Mouse (Mus musculus): ENCODE results near the gene Pde3b. TPM values are rescaled to one million over a fixed set of nuclear protein-coding genes. Genes with fewer than 3 reads are reported as not detected.
A peak's percentile ranks its signal among the peaks of the same experiment; 100 is the strongest.
"Not testable (repeated sequence)": the region's sequence is repeated elsewhere in the genome, so short reads cannot be mapped to it uniquely, and the experiment has no call there.

The Pde3b gene
- 3.6 and 4.6 TPM in 2 replicates for polyA plus RNA-seq (2015; fragmentation: Nextera tagmentation; extraction: Ambion mirVana)

DNA sequence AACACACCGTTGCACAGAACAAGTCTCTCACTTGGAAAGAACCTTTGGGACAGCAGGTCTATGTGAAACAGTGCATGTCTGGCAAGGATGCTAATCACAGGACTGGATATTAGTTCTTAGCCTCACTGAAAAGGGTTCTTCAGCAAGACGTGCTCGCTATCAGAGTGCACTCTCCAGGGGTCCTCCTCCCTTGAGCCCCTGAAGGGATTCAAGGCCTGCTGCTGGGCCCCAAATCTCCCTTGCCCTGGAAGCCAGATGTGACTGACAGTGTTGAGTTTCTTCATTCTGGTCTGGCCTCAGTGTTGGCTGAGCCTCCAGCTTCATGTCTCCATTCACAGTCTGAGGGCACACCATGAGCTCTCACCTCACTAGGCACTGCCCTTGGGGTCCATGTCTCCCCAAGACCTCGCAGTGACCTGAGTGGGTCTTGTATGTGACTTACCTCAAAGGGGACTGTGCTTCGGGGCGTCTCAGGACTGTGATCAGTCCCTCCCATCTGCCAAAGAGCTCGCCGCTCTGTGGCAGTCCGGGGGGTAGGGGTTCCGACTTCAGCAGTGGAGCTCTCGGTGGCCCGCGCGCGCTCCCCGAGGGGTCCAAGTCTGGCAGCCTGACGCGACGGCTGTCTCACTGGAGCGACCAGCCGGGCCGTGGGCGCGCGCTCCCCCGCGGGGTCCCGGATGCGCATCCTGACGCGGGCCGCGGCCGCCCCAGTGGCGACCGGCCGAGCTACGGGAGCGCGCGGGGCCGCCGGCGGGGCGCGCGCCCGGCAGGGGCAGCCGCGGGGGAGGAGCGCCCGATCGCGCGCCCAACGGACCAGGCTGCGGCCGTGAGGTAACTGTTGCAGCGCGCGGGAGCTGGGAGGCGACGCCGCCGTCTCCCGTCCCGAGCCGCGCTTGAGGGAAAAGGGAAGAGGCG lies at the start of gene Pde3b:
Gene Pde3b, plus strand, starts transcription at position 861 of the 915 bp plus-strand sequence.
- H3K9me3 ChIP-seq (replicated peaks) = no peaks in the 10 kb centered on the region
- H3K4me2 ChIP-seq = peak within 1 kb of the TSS; percentile 94
- WGBS = 4% methylated on average over 59 of the region's 70 CpGs
- no peaks in the 10 kb centered on the region for H3K27me3 ChIP-seq
- peaks cover 11% of the 10 kb centered on the region; the same call in 1 of the 2 replicates for H3K4me1 ChIP-seq (replicated peaks)
- peak; percentile 87 for ATAC-seq (replicated peaks; ENCODE audit: insufficient number of reproducible peaks, insufficient read depth, low FRiP score, low read depth)
- peak within 1 kb of the TSS; percentile 91 for H3K9ac ChIP-seq
- no peaks in the 10 kb centered on the region for H3K36me3 ChIP-seq
- H3K27ac ChIP-seq = peak within 1 kb of the TSS; percentile 87
- peak within 1 kb of the TSS; percentile 92 for H3K4me3 ChIP-seq

DNA sequence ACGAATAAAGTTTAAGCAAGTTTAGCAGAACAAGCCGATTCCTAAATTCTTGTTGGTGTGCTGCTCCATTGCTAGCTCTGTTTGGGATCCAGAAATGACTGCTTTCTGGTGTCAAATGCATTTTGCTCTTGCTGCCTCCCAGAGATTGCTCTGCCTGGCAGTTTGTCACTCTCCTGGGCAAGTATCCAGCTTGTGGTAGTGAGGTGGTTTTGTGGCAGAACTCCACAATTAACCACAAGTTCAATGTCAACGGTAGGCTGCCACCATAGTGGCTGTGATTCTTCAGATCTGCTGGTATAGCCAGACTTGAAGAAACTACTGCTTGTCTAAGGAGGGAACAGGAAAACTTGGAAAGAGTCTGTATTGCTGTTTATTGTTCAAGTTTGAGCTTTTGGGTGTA lies 13.0 kb upstream of the Pde3b start:
- 83% methylated on average over 3 of the region's 3 CpGs for WGBS
- Histone ChIP-seq H3K4me1 (replicated peaks) (no peaks in the 10 kb centered on the region), H3K9me3 (replicated peaks) (no peaks in the 10 kb centered on the region), H3K36me3 (no peaks in the 10 kb centered on the region), H3K4me2 (no peak overlapping the region), H3K27me3 (no peaks in the 10 kb centered on the region), H3K9ac (no peak overlapping the region), H3K4me3 (no peak overlapping the region), H3K27ac (no peak overlapping the region)
- no peak for ATAC-seq (replicated peaks; ENCODE audit: insufficient number of reproducible peaks, insufficient read depth, low FRiP score, low read depth)

DNA sequence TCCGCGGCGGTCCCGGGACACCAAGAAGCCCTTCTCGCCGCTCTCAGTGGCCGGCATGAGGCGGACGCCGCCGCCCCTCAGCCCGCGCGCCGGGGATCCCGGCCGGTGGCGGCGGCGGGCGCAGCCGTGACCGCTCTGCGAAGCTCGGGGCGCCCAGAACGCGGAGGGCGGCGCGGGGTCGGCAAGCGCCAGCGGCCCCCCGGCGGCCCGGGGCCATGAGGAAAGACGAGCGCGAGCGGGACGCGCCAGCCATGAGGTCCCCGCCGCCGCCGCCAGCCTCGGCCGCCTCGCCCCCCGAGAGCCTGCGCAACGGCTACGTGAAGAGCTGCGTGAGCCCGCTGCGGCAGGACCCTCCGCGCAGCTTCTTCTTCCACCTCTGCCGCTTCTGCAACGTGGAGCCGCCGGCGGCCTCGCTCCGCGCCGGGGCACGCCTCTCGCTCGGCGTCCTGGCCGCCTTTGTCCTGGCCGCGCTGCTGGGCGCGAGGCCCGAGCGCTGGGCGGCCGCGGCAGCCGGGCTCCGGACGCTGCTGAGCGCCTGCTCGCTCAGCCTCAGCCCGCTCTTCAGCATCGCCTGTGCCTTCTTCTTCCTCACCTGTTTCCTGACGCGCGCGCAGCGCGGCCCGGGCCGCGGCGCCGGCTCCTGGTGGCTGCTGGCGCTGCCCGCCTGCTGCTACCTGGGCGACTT lies 397 bp downstream of the Pde3b start:
- under 1% methylated on average over 79 of the region's 103 CpGs for WGBS
- Histone ChIP-seq H3K36me3 (no peaks in the 10 kb centered on the region), H3K4me1 (replicated peaks) (peaks cover 11% of the 10 kb centered on the region; the same call in 1 of the 2 replicates), H3K4me3 (peak overlapping the region; percentile 92), H3K9me3 (replicated peaks) (no peaks in the 10 kb centered on the region), H3K27me3 (no peaks in the 10 kb centered on the region), H3K27ac (peak overlapping the region; percentile 87), H3K4me2 (peak overlapping the region; percentile 94), H3K9ac (peak overlapping the region; percentile 91)
- peak; percentile 68 for ATAC-seq (replicated peaks; ENCODE audit: insufficient number of reproducible peaks, insufficient read depth, low FRiP score, low read depth)

DNA sequence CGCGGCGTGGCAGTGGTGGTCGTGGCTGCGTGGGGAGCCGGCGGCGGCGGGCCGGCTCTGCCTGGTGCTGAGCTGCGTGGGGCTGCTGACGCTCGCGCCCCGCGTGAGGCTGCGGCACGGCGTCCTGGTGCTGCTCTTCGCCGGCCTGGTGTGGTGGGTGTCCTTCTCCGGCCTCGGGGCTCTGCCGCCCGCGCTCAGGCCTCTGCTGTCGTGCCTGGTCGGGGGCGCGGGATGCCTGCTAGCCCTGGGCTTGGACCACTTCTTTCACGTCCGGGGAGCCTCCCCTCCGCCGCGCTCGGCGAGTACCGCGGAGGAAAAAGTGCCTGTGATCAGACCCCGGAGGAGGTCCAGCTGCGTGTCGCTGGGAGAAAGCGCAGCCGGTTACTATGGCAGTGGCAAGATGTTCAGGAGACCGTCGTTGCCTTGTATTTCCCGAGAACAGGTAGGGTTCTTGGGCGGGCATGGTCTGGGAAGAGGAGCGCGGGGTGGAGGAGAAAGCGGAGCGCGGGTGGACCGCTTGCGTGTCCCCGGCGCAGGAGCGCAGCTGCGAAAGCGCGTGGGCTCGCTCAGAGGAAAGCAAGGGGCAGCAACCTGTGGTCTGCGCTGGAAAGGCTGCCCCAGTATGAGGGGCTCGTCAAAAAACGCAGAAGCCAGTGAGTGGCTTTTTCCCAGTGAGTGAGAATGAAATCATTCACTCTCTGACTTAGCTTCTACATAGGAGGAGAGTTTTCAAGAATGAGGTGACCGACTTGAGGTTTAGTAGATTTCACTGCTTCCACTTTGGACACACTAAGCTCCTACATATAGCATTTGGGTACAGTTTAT lies 1.2 kb downstream of the Pde3b start:
- Histone ChIP-seq H3K4me1 (replicated peaks) (peaks cover 11% of the 10 kb centered on the region; the same call in 1 of the 2 replicates), H3K36me3 (no peaks in the 10 kb centered on the region), H3K4me3 (peak overlapping the region; percentile 92), H3K9me3 (replicated peaks) (no peaks in the 10 kb centered on the region), H3K27me3 (no peaks in the 10 kb centered on the region), H3K9ac (peak overlapping the region; percentile 91), H3K27ac (peak overlapping the region; percentile 87), H3K4me2 (peak overlapping the region; percentile 94)
- ATAC-seq (replicated peaks; ENCODE audit: insufficient number of reproducible peaks, insufficient read depth, low FRiP score, low read depth) = peak; percentile 41
- WGBS = under 1% methylated on average over 45 of the region's 66 CpGs

DNA sequence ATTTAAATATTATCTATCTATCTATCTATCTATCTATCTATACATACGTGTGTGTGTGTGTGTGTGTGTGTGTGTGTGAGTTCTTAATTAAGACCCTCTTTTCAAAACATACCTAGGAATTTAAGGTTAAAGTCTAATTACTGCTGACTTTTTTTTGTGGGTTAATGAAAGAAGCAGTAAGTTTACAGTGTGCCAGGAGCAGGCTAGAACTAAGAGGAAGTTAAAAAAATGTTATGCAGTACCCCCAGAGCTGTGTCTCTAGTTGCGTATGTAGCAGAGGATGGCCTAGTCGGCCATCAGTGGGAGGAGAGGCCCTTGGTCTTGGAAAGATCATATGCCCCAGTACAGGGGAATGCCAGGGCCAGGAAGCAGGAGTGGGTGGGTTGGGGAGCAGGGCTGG lies 4.2 kb downstream of the Pde3b start:
- H3K4me1 ChIP-seq (replicated peaks); H3K27me3 ChIP-seq; H3K36me3 ChIP-seq; H3K4me3 ChIP-seq; H3K9ac ChIP-seq; ATAC-seq (replicated peaks; ENCODE audit: insufficient number of reproducible peaks, insufficient read depth, low FRiP score, low read depth); H3K4me2 ChIP-seq; H3K27ac ChIP-seq; H3K9me3 ChIP-seq (replicated peaks): not testable (repeated sequence)
- whole genome bisulfite sequencing = 67% methylated on average over 3 of the region's 3 CpGs

DNA sequence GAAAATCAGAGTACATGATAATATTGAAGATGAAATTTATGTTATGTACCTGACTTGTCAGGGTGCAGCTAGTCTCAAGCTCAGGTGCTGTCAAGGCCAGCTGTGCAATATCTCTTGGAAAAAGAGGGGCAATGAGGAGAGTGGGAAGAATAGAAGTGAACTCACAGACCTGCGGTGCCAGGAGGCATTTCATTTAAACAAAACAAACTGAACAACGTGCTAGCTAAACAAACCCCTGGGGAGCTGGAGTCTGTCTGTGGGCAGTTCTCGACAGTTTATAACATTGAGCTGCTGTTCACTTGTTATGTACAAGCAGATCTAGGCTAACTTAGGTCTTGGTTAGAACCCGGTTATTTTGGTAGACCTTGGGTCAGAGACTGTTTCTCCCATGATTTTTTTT lies 5.8 kb downstream of the Pde3b start:
- ATAC-seq (replicated peaks; ENCODE audit: insufficient number of reproducible peaks, insufficient read depth, low FRiP score, low read depth) = no peak
- no peak overlapping the region for H3K9ac ChIP-seq
- H3K9me3 ChIP-seq (replicated peaks) = no peaks in the 10 kb centered on the region
- no peak overlapping the region for H3K4me3 ChIP-seq
- 46% methylated on average over 4 of the region's 4 CpGs for WGBS
- H3K4me2 ChIP-seq = no peak overlapping the region
- no peaks in the 10 kb centered on the region for H3K27me3 ChIP-seq
- H3K36me3 ChIP-seq = no peaks in the 10 kb centered on the region
- H3K27ac ChIP-seq = no peak overlapping the region
- H3K4me1 ChIP-seq (replicated peaks) = peaks cover 5% of the 10 kb centered on the region; the same call in 1 of the 2 replicates

DNA sequence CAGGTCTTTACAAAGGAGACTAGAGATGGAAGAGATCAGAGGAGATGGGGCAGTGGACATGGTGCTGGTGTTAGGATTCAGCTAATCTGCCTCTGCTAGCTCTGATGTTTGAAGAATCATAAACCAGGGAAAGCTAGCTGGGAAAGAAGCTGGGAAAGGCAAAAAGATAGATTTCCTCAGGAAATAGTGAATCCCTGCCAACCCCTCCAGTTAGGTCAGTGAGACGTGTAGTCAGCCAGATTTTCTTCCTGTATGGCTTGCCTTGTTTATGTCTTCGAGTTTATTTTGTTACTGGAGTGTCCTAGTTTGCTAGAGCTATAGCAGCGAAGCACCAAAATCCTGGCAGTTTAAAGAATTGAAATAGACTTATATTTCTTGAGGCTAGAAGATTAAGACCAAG lies 7.1 kb downstream of the Pde3b start:
- no peak overlapping the region for H3K9ac ChIP-seq
- no peaks in the 10 kb centered on the region for H3K27me3 ChIP-seq
- peaks cover 5% of the 10 kb centered on the region; the same call in 1 of the 2 replicates for H3K4me1 ChIP-seq (replicated peaks)
- no peak for ATAC-seq (replicated peaks; ENCODE audit: insufficient number of reproducible peaks, insufficient read depth, low FRiP score, low read depth)
- no peak overlapping the region for H3K27ac ChIP-seq
- H3K36me3 ChIP-seq = no peaks in the 10 kb centered on the region
- no peak overlapping the region for H3K4me2 ChIP-seq
- 72% methylated on average over 3 of the region's 3 CpGs for WGBS
- H3K9me3 ChIP-seq (replicated peaks) = no peaks in the 10 kb centered on the region
- no peak overlapping the region for H3K4me3 ChIP-seq

DNA sequence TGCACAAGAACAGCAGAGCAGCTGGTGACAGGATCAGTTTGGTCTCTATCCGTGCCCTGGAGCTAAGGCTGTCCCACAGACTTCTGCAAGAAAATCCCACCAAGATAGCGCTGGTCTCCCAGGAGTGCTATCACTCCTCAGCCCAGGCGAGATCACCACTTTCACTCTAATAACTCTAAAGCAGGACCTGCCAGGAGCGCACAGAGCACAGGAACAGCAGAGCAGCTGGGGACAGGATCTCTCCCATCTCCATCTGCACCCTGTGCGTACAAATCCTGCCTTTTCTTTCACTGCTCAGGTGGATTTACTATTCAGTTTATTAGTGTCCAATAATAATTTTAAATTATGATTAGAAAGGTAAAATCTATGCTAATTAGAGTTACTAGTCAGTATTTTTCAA lies 14.7 kb downstream of the Pde3b start:
- H3K9ac ChIP-seq = no peak overlapping the region
- H3K9me3 ChIP-seq (replicated peaks) = no peaks in the 10 kb centered on the region
- H3K27ac ChIP-seq = no peak overlapping the region
- no peaks in the 10 kb centered on the region for H3K4me1 ChIP-seq (replicated peaks)
- no peaks in the 10 kb centered on the region for H3K27me3 ChIP-seq
- no peak for ATAC-seq (replicated peaks; ENCODE audit: insufficient number of reproducible peaks, insufficient read depth, low FRiP score, low read depth)
- H3K4me2 ChIP-seq = no peak overlapping the region
- WGBS = 73% methylated on average over 5 of the region's 5 CpGs
- no peak overlapping the region for H3K4me3 ChIP-seq
- no peaks in the 10 kb centered on the region for H3K36me3 ChIP-seq

DNA sequence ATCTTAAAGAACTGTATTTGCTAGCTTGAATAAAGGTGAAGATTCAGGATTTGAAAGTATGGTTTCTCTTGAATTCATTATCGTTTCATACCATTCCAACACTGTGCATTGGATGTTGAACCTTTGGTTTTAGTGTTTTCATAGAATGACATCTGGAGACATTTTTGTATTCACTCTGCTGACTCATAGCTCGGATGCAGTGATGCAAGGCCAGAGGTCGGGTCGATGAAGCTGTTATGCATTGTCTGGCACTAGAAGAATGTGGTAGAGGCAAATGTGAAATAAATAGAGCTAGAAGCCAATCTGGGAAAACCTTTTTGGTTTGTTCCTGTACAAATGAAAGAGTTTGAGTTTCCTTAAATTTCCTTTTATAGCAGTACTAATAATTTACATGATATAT lies 16.9 kb downstream of the Pde3b start:
- ATAC-seq (replicated peaks; ENCODE audit: insufficient number of reproducible peaks, insufficient read depth, low FRiP score, low read depth) = no peak

DNA sequence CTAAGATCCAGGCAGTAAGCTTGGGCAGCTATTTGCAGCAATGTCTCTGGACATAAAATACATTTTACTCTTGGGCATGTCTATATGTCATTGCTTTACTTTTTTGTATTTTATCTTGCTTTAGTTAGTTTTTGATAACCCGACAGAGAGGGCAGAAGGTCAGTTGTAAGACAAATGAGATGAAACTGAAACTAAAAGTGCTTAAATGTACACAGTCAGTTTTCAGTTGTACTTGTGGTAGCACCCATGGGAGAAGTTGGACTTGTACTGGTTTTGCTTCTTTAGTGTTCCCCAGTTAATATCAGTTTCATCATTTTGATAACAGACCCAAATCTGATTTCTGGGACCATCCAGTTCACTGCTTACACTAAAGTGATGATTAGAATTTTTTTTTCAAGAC lies 24.6 kb downstream of the Pde3b start:
- H3K9ac ChIP-seq = no peak overlapping the region
- H3K27me3 ChIP-seq = no peaks in the 10 kb centered on the region
- H3K36me3 ChIP-seq = no peaks in the 10 kb centered on the region
- no peak overlapping the region for H3K4me2 ChIP-seq
- no peak overlapping the region for H3K4me3 ChIP-seq
- WGBS = 61% methylated on average over 1 of the region's 1 CpGs
- H3K27ac ChIP-seq = no peak overlapping the region
- H3K4me1 ChIP-seq (replicated peaks) = no peaks in the 10 kb centered on the region
- no peaks in the 10 kb centered on the region for H3K9me3 ChIP-seq (replicated peaks)
- no peak for ATAC-seq (replicated peaks; ENCODE audit: insufficient number of reproducible peaks, insufficient read depth, low FRiP score, low read depth)

More for the DNA sequence above, 16.9 kb downstream of the Pde3b start:
- H3K4me1 ChIP-seq (replicated peaks) = no peaks in the 10 kb centered on the region
- H3K4me2 ChIP-seq = no peak overlapping the region
- no peak overlapping the region for H3K4me3 ChIP-seq
- H3K27ac ChIP-seq = no peak overlapping the region
- no peaks in the 10 kb centered on the region for H3K36me3 ChIP-seq
- H3K9ac ChIP-seq = no peak overlapping the region
- H3K27me3 ChIP-seq = no peaks in the 10 kb centered on the region
- WGBS = 70% methylated on average over 4 of the region's 4 CpGs
- H3K9me3 ChIP-seq (replicated peaks) = no peaks in the 10 kb centered on the region

DNA sequence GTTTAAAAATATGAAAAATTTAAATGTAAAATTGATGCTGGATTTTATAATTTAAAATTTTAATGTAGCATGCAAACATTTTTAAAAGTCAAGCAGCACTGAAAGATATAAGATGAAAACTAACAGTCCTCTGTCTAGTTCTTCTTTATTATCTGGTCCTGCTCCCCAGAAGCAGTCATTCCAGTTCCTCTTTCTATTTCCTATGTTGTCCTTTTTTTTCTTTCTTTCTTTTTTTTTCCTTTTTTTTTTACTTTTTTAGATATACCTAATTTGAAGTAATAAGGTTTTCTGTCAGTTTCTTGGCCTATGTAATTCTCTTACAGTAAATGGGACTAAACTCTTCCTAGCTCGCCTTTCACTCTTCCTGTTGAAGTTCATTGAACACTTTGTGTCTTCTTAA lies 25.4 kb downstream of the Pde3b start:
- H3K27me3 ChIP-seq = no peaks in the 10 kb centered on the region
- no peaks in the 10 kb centered on the region for H3K36me3 ChIP-seq
- H3K9ac ChIP-seq = no peak overlapping the region
- no peak overlapping the region for H3K4me3 ChIP-seq
- no peaks in the 10 kb centered on the region for H3K4me1 ChIP-seq (replicated peaks)
- WGBS = 88% methylated on average over 1 of the region's 1 CpGs
- ATAC-seq (replicated peaks; ENCODE audit: insufficient number of reproducible peaks, insufficient read depth, low FRiP score, low read depth) = no peak
- no peak overlapping the region for H3K27ac ChIP-seq
- no peak overlapping the region for H3K4me2 ChIP-seq
- H3K9me3 ChIP-seq (replicated peaks) = no peaks in the 10 kb centered on the region

All from heart, embryonic 15.5 days (tissue).